In genomic region chr17:12300896-12301706, GRCm38 (mm10) we compare ENCODE assay signal across 9 mouse cellular contexts. TPM values are rescaled to one million over a fixed set of nuclear protein-coding genes. Genes with fewer than 3 reads are reported as not detected.
DNase-seq lines count a peak whose midpoint lies in the region; TF ChIP-seq lines count a peak whose summit lies in the region.
"Had no signal": no experiment of that assay in that cellular context is flagged by ENCODE, and none has a peak within 500 bp of the region (broad histone marks: within the 10 kb centered on the region; RNA-seq: fewer than 3 reads in every experiment).

No protein-coding gene starts in this region.

- H3K27ac ChIP-seq in gastrocnemius, adult 2 months, result no peak overlapping the region

- peak; percentile 48 for DNase-seq in gastrocnemius, adult 2 months
- DNase-seq in gastrocnemius, postnatal 10 days, result no peak
- DNase-seq in T-cell, adult 2 months (ENCODE audit: low spot score), result peak; percentile 68
- peak; percentile 40 for DNase-seq in forelimb bud, embryonic 11.5 days (ENCODE audit: low read depth, low spot score)
- peak; percentile 82 for DNase-seq in kidney, adult 9 months
- DNase-seq in lung, postnatal 25 days (ENCODE audit: low spot score), result peak; percentile 53
- peak; percentile 81 for DNase-seq in splenic B cell, adult 2 months (ENCODE audit: low read depth, low spot score)
- DNase-seq in left cerebral cortex, adult 8-10 months (ENCODE audit: low spot score in 2 of 2), result no peak

- no peaks in the 10 kb centered on the region for H3K36me3 ChIP-seq in splenic B cell, adult 2 months (ENCODE audit: control insufficient read depth, insufficient read depth, low read length, poor library complexity, severe bottlenecking)

- TF ChIP-seq CTCF in gastrocnemius, adult 2 months (IDR thresholded peaks at IDR 0.05), result peak; percentile 74

- intact Hi-C loops in gastrocnemius, adult 2 months (cut with DNase I), result loop anchor here (1.0 kb wide), 1 partner anchor 66 kb away; no protein-coding TSS in a partner anchor

- H3K4me3 ChIP-seq in gastrocnemius, adult 2 months, result no peak overlapping the region
- H3K4me3 ChIP-seq: myocyte had no signal

- no peaks in the 10 kb centered on the region for H3K27me3 ChIP-seq in splenic B cell, adult 2 months (ENCODE audit: control insufficient read depth, insufficient read depth, low read length, poor library complexity, severe bottlenecking)

RNA-seq across cellular contexts. Expression of gene Map3k4, which starts 17.5 kb away (rescaled TPM):
- 10 to 100 TPM; 29.5 to 36.6 TPM for total RNA-seq in gastrocnemius, adult 2 months (2021)
- 10 to 100 TPM; 21.8 to 26.6 TPM for total RNA-seq in gastrocnemius, postnatal 10 days (2021)
- total RNA-seq in left cerebral cortex, adult 8-10 months (2022), result 10 to 100 TPM; 45.7 to 57.2 (median 49.1) TPM

Comparison
In these comparisons a context has a peak if more than half of its experiments do, and no peak if none do; other contexts are left out.
1. DNase-seq: peak in gastrocnemius, adult 2 months (single experiment), T-cell, adult 2 months (single experiment), forelimb bud, embryonic 11.5 days (single experiment), kidney, adult 9 months (single experiment), lung, postnatal 25 days (single experiment) and splenic B cell, adult 2 months (single experiment); none in gastrocnemius, postnatal 10 days (single experiment) and left cerebral cortex, adult 8-10 months (0 of 2).